Mouse (Mus musculus): ENCODE data around the gene D630003M21Rik. TPM values are rescaled to one million over a fixed set of nuclear protein-coding genes. Genes with fewer than 3 reads are reported as not detected.

Gene D630003M21Rik
- total RNA-seq, 4 experiments from 2014 or later, result 1.4 to 7.8 (median 4.4) TPM

DNA sequence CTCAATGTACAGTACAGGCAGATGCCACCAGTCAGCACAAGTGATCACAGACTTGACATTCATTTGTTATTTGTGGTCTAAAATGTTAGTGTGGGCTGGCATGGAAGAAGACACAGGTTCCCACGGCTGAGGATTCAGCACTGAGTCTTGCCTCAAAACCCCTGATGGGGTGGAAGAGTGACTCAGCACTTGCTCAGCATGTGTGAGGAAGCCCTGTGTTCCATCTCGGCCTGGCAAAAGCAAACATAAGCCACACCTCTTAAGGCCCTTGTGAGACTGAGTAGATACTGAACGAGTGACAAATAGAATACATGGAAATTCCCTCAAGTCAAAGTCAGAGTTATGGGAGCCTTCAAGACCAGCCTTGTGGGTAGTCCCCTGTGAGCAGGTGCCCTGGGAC, 4.1 kb upstream of the D630003M21Rik start:
- DNase-seq, result no peak

DNA sequence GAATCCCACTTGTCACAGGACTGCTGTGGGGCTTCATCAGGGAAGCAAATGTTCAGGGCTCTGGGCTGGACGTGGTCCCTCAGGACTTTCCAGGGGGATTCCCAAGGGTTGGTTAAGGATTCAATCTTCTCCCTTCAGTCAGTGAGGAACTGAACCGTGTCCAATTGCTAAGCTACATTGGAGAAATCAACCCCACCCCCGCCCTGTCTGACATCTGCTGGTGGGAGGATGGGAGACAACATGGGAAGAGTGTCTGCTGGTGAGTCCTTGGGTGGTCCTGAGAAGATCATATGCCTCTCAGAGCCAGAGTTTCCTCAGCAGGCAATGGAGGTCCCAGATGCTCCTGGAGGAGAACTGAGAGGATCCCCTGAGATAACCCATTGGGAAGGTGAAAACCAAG, 3.4 kb upstream of the D630003M21Rik start:
- DNase-seq, result no peak

DNA sequence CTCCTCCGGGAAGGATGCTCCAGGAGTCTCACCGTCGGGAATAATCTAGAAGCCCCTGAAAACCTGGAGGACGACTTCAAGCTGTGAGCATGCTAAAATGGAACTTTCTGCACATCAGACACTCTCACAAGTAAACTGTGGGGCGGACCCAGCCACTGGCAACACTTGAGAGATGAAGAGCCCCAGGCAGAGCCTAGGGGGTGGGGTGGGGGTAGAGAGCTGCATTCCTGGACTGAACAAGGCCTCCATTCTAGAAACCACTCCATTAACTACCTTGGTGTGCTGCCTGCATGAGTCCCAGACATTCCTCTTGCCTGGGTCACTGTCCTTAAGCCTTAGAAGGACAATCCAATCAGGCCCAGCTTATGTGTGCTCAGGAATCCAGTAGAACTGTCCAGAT, 2.0 kb upstream of the D630003M21Rik start:
- no peak for DNase-seq

DNA sequence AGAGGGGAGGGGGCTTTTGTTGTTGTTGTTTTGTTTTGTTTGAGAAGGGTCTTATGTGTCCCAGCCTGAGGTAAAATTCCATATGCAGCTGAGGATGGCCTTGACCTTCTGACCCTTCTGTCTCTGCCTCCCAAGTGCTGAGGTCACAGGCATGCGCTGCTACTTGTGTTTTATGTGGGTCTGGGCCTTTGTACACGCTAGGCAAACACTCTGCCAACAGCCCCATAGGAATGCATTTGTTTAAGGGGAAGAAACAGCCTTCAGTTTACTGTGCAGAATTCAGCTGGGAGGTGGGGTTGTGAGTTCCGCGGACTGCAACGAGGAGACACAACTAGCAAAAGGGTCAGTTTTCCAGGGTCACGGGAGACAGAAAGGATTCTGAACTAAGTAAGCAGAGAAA, 1.6 kb upstream of the D630003M21Rik start:
- no peak for DNase-seq

DNA sequence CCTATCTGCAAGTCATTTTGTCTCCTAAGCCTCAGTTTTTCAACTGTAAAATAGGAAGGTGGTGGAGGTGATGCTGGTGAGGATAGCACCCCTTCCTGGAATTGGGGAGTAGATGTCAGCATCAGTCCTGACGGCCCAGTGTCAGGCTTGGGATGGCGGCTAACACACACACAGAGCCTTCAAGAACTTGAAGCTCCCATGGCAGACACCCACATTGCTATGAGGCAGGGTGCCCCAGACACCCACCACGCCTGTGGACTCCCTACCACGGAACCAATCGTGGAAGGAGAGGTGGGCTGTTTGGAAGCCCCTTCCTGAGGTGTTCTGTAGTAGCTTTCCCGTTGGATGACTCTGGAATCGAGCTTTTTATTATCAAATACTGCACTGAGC, 476 bp upstream of the D630003M21Rik start:
- DNase-seq, result no peak

DNA sequence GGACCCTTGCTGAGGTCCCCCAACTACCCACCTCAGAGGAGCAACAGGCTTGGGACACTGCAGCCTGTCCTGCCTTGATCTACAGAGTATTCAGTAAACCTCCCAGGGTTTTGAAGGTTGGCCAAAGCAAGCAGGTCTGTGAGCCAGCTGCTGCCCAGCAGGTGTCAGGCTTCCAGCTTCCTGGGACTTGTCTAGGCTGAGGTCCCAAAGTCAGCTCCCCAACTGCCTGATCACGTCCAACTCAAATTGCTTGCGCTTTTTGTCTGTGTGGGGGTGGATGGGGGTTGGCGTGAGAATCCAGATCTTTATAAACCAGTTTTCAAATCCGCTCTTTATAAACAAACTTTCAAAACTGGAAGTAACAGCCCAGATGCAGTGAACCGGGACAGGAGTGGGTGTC, 3.7 kb downstream of the D630003M21Rik start:
- DNase-seq, result peak; percentile 28

DNA sequence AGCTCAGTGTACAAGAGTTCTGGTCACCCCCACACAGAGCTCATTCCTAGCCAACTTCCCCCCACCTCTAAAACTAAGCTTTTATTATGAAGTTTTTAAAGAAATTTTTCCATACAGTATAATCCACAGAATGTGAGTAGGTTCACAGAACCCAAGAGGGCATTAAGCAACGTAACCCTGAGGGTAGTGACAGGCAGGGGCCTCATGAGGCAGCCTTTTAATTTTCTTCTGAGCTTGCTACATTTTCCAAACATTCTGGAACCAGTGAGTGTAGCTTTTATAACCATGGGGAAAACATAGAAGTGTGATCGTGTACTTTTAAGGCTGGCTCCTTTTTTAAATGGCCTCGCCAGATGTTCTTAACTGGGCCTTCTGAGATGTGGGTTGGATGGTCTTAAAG, 5.5 kb downstream of the D630003M21Rik start:
- DNase-seq, result no peak

DNA sequence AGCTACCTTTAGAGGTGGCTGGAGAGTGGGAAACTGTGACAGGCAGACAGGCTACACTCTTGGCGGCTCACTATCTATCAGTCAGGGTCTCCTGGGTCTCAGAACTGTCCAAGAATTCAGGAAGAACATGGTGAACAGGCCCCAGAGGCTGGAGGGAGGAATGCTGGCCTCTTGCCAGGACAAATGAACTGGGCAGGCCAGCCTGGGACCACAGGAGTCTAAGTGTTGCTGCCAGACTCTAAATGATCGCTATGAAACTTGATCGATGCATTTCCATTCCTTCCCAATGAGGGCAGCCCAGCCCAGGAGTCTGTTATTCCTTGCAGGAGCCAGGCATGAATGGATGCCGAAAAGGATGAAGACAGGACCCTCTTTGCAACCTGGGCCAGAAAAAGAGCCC, 6.4 kb downstream of the D630003M21Rik start:
- no peak for DNase-seq

DNA sequence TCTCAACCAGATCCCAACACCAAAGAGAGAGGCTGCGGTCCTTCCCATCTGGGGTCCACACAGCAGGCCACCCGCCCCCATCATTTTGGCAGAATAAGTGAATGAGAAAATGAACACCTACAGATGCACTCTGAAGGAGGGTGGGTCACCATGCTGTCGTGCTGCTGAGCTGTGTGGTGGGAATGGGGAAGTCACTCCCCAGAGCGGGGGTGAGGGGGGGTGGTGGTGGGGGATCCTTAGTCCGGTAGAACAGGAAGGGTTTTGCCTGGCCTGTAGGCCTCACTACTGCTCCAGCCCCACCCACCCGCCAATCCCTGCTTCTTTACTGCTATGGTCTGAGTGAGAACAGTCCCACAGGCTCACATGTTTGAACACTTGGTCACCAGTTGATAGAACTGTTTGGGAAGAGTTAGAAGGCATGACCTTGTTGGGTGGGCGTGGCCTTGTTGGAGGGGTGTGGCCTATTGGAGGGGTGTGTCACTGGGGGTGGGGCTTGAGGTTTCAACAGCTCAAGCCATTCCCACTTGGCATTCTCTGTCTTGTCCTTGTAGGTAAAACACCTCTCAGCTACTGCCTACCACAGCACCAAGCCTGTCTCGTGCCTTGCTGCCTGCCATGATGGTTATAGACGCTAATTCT, 7.5 kb downstream of the D630003M21Rik start:
- no peak for DNase-seq

DNA sequence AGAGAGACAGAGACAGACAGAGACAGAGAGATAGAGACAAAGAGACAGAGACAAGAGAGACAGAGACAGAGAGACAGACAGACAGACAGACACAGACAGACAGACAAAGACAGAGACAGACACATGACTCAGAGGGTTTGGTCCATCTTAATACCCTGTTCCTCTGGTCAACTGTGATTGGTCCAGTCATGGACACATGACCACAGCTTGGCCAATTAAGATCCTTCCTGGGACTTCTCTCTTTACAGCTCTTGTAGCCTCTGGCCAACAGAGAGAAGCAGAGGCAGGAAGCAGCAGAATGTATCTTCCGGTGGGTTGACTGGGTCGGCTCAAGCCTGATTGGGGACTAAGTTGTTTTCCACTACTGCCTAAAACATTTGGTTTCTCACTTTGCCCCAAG, 9.5 kb downstream of the D630003M21Rik start:
- no peak for DNase-seq

DNA sequence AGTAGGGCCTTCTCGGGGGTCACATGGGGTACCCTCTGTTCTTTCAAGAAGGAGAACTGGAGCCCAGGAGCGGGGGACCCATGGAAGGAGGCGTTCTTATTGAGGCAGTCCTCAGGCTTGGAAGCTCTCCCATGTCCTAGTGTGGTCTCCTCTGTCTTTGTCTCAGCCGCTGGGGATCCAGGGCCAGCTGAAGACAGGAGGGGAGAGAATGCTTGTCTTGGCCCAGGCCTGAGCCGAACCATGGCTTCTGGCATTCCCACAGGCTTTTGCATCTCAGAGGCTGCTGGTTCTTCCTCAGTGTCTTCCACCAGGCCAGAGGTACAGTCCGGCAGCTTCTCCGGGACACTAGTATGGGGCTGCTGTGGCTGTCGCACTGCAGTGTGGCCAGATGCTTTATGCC, 12.5 kb downstream of the D630003M21Rik start:
- no peak for DNase-seq

DNA sequence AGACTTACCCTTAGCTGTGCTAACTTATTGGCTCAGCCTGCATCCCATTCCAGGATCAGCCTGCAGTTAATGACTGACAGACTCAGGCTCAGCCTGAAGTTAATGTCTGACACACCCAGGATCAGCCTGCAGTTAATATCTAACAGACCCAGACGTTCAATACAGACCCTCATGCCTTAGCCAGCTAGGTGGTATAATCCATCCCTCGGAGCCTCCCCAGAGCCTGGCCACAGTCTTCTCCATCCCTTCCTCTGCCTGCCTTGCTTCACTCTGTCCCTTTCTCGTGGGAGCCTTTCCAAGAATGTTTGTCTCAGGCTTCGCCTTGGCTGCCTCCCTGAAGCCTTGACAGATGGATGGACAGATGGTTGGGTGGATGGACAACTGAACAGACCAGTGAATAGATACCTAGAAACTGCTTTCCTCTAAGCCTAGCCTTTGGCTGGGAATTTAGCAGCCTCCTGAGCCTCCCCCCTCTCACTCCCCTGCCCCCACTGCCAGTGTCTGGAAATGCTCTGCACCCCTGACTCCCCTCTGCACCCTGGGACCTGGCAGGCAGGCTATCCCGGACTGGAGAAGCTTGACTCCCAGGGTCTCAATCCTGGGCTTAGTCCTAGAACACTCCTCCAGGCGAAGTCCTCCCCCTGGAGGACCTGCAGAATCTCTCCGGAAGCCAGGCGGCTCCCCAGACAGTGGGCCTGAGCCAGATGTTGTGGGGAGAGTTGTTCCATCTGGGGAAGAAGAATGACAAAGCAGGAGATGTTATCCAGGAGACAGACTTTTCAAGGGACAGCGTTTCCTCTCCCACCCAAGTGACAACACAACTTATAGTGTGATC, 13.5 kb downstream of the D630003M21Rik start:
- no peak for DNase-seq

DNA sequence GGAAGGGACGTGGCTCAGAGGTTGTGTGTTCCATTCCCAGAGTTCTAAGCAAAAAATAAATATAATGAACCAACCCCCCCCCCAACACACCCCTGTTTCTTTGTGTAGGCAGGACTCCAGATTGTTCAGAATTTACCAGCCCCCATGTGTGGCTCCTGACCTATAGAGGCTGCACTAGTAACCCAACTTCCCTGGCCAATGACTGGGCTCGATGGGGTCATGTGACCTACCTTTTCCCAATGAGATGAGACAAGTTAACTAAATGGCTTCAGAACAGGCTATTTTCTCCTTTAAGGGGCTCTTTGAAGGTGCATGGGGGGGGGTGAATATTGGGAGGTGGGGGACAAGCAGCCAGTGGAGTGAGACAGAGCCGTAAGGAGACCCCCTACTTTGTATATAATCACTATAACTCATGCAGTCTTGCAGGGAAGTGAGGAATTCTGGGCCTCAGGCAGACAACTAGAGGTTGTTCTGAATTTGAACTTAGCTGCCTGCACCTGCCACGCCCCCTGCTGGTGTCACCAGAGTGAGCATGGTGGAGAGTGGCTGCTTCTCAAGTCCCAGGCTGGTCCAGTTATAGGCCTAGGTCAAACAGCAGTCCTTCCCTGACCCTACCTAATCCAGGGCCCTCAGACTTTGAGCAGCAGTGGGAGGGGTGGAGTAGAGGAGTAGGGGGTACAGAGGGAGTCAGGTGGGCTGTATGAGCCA, 17.1 kb downstream of the D630003M21Rik start:
- DNase-seq, result no peak

DNA sequence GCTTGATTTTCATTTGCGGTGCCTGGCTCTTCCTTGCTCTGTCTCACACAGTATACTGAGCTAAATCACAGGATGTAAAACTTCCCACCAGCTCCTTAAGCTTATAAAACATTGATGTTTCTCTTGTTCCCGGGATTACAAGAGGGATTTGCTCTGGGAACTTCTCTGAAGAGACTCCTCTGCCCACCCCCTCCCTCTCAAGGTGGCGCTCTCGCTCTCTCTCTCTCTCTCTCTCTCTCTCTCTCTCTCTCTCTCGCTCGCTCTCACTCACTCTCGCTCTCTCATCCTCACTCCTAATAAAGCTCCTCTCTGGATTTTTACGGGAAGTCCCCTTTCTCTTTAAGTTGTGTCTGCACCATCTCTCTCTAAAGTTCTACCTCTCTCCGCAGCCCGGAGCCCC, 18.1 kb downstream of the D630003M21Rik start:
- DNase-seq, result no peak

DNA sequence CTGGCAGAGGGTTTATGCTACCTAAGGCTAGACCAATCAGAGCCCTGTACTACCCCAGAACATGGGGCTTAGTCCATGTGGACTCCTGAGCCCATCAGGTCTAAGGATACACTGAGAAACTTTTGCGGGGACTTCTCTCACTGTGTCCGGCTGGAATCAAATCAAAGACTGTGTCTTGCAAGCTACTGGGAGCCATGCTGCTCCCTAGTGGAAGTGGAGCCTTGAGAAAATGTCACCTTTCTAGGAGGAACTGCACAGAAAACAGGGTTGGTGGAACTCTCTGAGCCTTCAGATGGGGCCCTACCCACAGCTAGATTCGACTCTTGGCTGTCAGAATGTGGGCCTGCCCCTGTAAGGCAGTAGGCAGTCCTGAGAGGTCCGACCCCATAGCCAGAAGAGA, 18.5 kb downstream of the D630003M21Rik start:
- no peak for DNase-seq

DNA sequence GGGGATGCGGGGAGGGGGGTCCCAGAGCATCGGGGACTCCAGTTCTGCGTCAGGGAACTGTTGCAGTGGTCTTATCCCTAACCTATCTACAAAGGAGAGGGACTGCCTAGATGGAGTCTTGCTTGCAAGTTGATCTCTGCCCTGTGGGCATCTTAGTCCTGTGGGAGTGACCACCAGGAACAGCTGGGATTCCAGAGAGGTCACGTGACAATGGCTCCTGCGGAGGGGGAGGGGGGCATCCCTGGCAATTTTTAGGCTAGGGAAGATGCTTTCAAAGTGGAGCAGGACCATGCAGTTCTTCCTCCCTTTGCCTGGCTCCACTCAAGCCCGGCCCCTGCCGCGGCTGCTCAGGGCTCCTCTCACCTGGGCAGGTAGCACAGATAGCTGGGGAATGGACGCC, 19.2 kb downstream of the D630003M21Rik start:
- DNase-seq, result no peak

DNA sequence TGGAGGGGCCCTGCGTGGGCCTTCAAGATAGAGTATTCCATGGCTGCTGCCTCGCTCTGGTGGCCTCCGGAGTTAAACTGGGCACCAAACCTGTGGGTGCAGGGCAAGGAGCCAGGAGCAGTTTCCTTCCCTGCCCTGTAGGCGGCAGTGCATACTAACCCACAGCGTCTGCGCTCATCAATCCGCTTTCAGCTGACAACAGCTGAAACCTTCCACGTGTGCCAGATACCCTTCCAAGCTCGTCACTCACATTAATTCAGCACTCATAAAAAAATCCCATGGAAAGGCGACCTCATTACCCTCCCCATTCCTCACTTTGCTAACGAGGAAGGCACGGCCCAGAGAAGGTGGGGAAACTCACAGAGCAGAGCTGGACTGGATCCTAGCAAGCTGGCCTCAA, 21.2 kb downstream of the D630003M21Rik start:
- DNase-seq, result no peak

DNA sequence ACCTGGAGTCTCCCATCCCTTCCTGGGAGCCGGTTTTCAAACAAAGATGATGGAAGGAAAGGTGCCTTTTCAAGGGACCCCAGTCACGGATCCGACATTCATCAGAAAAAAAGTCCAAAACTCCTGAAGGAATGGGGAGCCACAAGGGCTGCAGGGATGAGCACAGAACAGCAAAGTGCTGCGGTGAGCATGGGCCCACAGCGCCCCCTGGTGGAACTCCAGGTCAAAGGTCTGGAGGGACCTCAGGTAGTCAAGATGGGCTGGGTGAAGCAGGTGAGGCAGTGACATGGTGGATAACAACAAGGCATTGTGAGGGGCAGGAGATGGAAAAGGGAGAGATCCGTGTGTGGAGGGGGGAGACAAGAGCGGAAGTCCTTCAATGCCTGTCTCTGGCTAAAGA, 24.9 kb downstream of the D630003M21Rik start:
- peak; percentile 57 for DNase-seq

DNA sequence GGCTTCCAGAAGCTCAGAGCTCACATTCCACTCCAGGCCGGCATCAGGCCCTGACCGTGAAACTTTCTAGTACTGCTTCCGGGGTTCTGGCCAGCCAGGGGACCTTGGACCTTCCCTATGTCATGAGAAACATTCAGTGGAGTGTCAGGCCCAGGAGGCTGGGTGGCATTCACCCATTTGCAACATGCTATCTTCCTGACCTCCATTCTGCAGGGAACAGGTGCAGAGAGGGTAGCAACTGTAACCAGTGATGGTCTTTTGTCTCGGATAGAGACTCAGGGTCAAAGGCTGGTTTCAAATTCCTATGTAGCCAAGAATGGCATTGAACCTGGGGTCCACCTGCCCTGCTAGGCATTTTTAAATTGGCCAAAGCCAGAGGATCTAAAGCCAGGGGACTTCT, 25.3 kb downstream of the D630003M21Rik start:
- no peak for DNase-seq

DNA sequence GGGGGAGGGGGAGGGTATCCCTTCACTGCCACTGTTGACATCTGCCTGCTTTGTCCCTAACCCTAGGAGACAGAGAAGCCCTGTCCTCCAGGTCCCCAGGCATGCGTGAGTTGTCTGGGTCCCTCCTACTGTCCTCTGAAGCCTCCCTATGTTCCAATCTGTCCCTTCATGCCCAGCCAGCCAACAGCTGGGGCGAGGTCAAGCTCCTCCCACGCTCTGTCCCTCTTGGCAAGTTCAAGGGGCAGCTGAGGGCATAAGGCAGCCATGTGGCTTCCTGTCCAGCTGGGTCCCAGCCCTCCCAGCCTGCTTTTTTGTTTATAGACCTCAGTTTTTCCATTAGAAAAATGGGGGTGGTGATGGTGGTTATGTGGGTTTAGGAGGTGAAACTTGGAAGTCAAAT, 29.7 kb downstream of the D630003M21Rik start:
- DNase-seq, result no peak

DNA sequence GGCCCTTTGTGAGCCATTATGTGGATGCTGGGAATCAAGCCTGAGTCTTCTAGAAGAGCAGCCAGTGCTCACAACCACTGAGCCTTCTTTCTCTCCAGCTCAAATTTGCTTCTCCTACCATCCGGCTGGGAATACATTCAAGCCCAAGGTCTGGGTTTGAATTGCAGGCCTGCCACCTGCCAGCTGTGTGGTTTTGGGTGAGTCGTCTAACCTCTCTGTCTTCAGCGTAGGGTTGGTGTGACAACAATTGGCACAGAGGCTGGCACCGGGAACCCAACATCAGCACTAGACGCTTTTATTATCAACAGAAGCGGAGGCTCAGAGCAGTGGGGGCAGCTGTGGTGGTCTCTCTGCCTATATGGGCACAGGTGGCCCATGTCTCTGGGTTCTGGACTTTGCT, 30.2 kb downstream of the D630003M21Rik start:
- DNase-seq, result no peak

DNA sequence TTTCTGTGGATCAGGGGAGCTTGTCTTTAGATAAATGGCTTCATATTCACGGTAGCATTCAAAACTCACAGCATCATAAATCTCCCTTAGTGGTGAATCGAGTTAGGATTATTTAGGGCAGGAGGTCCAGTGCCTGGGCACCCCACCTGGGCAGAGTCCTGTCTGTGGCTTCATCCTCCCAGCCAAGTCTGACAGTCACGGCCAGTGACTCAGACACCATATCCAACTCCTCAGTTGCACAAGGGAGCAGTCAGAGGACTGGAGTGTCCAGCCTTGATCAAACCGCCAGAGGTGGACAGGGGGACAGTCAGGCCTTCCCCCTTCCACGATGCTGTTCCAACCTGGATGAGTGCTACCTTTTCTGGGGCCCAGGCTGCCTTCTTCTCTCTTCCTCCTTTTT, 31.1 kb downstream of the D630003M21Rik start:
- no peak for DNase-seq

DNA sequence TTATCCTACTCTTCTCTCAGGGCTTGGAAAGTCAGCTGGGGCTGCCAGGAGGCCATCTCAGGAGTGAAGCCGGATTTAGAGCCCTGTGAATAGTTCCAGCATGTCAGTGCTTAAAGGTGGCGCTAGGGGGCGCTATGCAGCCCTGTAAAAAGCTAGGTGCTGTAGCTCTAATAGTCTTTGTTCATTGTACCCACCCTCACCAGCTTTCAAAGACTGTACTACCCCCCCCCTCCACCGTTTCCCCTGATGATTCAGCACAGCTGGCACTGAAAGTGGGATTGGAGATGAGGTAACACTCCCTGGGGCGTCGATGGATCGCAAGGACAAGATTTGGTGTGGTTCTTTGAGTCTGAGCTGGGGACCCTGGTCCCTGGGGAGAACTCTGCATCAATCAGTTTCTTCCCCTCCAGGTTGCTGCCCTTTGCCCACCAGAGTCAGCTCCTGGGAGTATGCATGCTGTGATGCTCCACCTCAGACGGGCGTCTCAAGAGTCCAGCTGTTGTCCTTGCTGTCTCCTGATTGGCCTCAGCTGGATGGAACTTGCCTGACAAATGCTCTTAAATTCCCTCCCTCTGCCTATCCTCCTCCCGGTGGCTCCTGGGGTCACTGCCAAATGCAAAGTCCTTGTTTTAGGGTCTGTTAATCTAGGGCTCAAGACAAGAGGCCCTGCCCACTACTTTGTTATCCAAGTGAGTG, 33.9 kb downstream of the D630003M21Rik start:
- no peak for DNase-seq

All from adrenal gland, adult 8-10 months (tissue).